Mouse (Mus musculus): ENCODE results near the gene Tmem220. TPM values are rescaled to one million over a fixed set of nuclear protein-coding genes. Genes with fewer than 3 reads are reported as not detected.

The Tmem220 gene
- 2.5 and 5.0 TPM in 2 replicates for polyA plus RNA-seq (2015; fragmentation: Nextera tagmentation; extraction: Ambion mirVana)

GRCm38 (mm10) chr11:67024867-67025477 lies at the start of gene Tmem220:
TSS of gene Tmem220 (plus strand) at chr11:67025154.

GRCm38 (mm10) chr11:67052321-67052952 lies 27.5 kb downstream of the Tmem220 start, which contains the start of the genes Adprm and Sco1:
TSS of gene Adprm (minus strand) at chr11:67052594.
TSS of gene Sco1 (plus strand) at chr11:67052670.

GRCm38 (mm10) chr11:67078000-67078399 lies 53.0 kb downstream of the Tmem220 start, which contains the start of gene Myh3:
TSS of gene Myh3 (plus strand) at chr11:67078300.

Other genes starting within 250 kb of the Tmem220 start
- gene Pirt, start 113.2 kb upstream of the Tmem220 start, polyA plus RNA-seq (2015; fragmentation: Nextera tagmentation; extraction: Ambion mirVana), result 7.9 and 26.3 TPM in 2 replicates
- gene Tmem238l, start 68.5 kb upstream of the Tmem220 start, polyA plus RNA-seq (2015; fragmentation: Nextera tagmentation; extraction: Ambion mirVana), result not detected in 2 replicates
- 29.0 and 37.4 TPM in 2 replicates for gene Adprm, start 27.4 kb downstream of the Tmem220 start, polyA plus RNA-seq (2015; fragmentation: Nextera tagmentation; extraction: Ambion mirVana)
- gene Sco1, start 27.5 kb downstream of the Tmem220 start, polyA plus RNA-seq (2015; fragmentation: Nextera tagmentation; extraction: Ambion mirVana), result 9.6 and 15.8 TPM in 2 replicates
- gene Myh3, start 53.1 kb downstream of the Tmem220 start, polyA plus RNA-seq (2015; fragmentation: Nextera tagmentation; extraction: Ambion mirVana), result 0.32 and 6.3 TPM in 2 replicates
- gene Myh2, start 145.9 kb downstream of the Tmem220 start, polyA plus RNA-seq (2015; fragmentation: Nextera tagmentation; extraction: Ambion mirVana), result 0.09 and 0.94 TPM in 2 replicates
- 1.7 TPM in 1 of 2 replicates, not detected in the other for gene Myh1, start 174.9 kb downstream of the Tmem220 start, polyA plus RNA-seq (2015; fragmentation: Nextera tagmentation; extraction: Ambion mirVana)
- 0.03 TPM in 1 of 2 replicates, not detected in the other for gene Myh4, start 212.9 kb downstream of the Tmem220 start, polyA plus RNA-seq (2015; fragmentation: Nextera tagmentation; extraction: Ambion mirVana)

All from adrenal gland, postnatal 0 days (tissue).